Mouse (Mus musculus): Measurements from ENCODE around the gene Plekha7. TPM values are rescaled to one million over a fixed set of nuclear protein-coding genes. Genes with fewer than 3 reads are reported as not detected.
"Not testable (repeated sequence)": the region's sequence is repeated elsewhere in the genome, so short reads cannot be mapped to it uniquely, and the experiment has no call there.

Plekha7 gene
- polyA plus RNA-seq, 1 experiment = 28.3 TPM

- peak in 1 of 2 experiments; percentile 31 for DNase-seq (ENCODE audit: extremely low spot score in 1 of 2, low spot score in 1 of 2)
Measured at GRCm38 (mm10) chr7:116099952-116100528, 208.1 kb downstream of the Plekha7 start.

- DNase-seq (ENCODE audit: extremely low spot score in 1 of 2, low spot score in 1 of 2) = no peak
Measured at GRCm38 (mm10) chr7:116093466-116093850, 214.7 kb downstream of the Plekha7 start.

GRCm38 (mm10) chr7:116092710-116093465, 215.3 kb downstream of the Plekha7 start:
- DNase-seq (ENCODE audit: extremely low spot score in 1 of 2, low spot score in 1 of 2) = peak; percentile 96 to 98

GRCm38 (mm10) chr7:116084366-116084765, 223.8 kb downstream of the Plekha7 start, which contains the start of gene Gm4353:
Gene Gm4353, minus strand, starts transcription at chr7:116084635.
- not testable (repeated sequence) for DNase-seq (ENCODE audit: extremely low spot score in 1 of 2, low spot score in 1 of 2)

Other genes starting within 250 kb of the Plekha7 start
- 0.44 and 0.74 TPM in 2 replicates for gene Gm4353, start 223.7 kb downstream of the Plekha7 start, polyA plus RNA-seq (2012; rRNA removed)
- 443 and 539 TPM in 2 replicates for gene Rps13, start 25.8 kb upstream of the Plekha7 start, polyA plus RNA-seq (2012; rRNA removed)
- gene Pik3c2a, start 135.1 kb upstream of the Plekha7 start, polyA plus RNA-seq (2012; rRNA removed) = 15.2 and 16.9 TPM in 2 replicates
- gene Nucb2, start 196.0 kb upstream of the Plekha7 start, polyA plus RNA-seq (2012; rRNA removed) = 17.3 and 18.6 TPM in 2 replicates